Mouse (Mus musculus) gastrocnemius, postnatal 4 days (tissue): ENCODE measurements around the gene Srsf6. TPM values are rescaled to one million over a fixed set of nuclear protein-coding genes. Genes with fewer than 3 reads are reported as not detected.
"Not testable (repeated sequence)": the region's sequence is repeated elsewhere in the genome, so short reads cannot be mapped to it uniquely, and the experiment has no call there.

Experiments
- DNase-seq, 2 experiments: peaks; one replicate each; pipeline ENCODE4 v3.0.0; 2021 to 2022; ENCODE audit warnings: low spot score in 2 of 2, mixed read lengths in 2 of 2
- long read RNA-seq, 2 experiments: library from polyadenylated mRNA; stranded (forward); transcript quantifications; one replicate each; pipeline ENCODE4 v2.0.0; 2021
- total RNA-seq, 2 experiments: library from RNA; stranded (reverse); gene quantifications; 2 replicates each; pipeline ENCODE4 v1.2.3; 2021

Srsf6 gene
- total RNA-seq = 100 to 1,000 TPM; 125 to 132 TPM
- long read RNA-seq, experiment 1, transcript Srsf6-203 (6 exons, 3,527 nt) = major isoform, 140 of 148 reads
- long read RNA-seq, experiment 1, partial matches to known transcripts = 6 of 148 reads
- long read RNA-seq, experiment 1, other reads (novel, unspliced or antisense) = 1 of 148 reads
- long read RNA-seq, experiment 2, transcript Srsf6-201 (7 exons, 1,666 nt) = minor isoform, 13 of 175 reads
- long read RNA-seq, experiment 2, transcript Srsf6-203 (6 exons, 3,527 nt) = major isoform, 145 of 175 reads
- long read RNA-seq, experiment 2, partial matches to known transcripts = 12 of 175 reads
- long read RNA-seq, experiment 2, other reads (novel, unspliced or antisense) = 5 of 175 reads

- peak; percentile 86 to 93 for DNase-seq
Measured at GRCm38 (mm10) chr2:162931123-162931673, at the start of gene Srsf6. TSS of gene Srsf6 (plus strand) at chr2:162931528.

- DNase-seq = no peak
Measured at GRCm38 (mm10) chr2:162884101-162884500, 47.2 kb upstream of the Srsf6 start.

GRCm38 (mm10) chr2:162887121-162887520 lies 44.2 kb upstream of the Srsf6 start:
- DNase-seq = no peak

DNA sequence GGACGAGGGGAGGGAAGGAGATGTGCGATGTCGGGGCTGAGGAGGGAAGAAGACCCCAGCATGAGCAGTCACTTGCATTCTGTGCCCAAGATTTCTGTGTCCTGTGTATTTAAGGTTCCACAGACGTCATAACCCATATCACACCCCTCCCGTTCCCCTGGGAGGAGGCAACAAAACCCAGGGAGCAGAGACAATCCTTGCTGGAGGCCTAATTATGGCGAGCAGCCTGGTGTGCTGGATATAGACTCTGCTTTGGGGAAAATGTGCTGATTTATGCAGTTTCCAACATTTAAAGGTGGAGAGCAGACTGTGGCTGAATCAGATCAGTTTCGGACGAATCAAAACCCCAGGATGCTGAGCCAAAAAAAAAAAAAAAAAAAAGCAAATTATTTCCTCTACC lies 42.7 kb upstream of the Srsf6 start:
- DNase-seq = no peak

GRCm38 (mm10) chr2:162889191-162889590 lies 42.1 kb upstream of the Srsf6 start:
- DNase-seq = no peak

GRCm38 (mm10) chr2:162889731-162890130 lies 41.6 kb upstream of the Srsf6 start:
- DNase-seq = no peak

- DNase-seq = not testable (repeated sequence)
Measured at GRCm38 (mm10) chr2:162892979-162893378, 38.3 kb upstream of the Srsf6 start.

DNA sequence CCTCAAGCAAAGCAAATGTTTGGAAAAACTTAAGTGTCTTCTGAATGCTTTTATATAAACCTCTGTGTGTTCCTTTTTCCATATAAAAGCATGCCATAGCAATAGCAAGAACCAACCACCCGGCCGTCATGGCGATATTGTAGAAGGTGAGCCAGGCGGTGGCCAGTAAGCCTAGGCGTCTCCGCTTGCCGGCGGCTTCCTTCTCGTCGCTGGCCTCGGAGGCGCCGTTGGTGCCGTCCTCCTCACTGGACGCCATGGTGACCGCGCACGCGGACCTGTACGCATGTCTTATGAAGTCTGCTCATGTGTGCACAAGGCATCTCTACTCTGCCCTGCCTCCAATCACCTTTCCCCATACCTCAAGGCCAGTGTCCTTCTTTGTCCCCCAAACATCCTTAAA lies 32.1 kb upstream of the Srsf6 start:
- DNase-seq = not testable (repeated sequence)

DNA sequence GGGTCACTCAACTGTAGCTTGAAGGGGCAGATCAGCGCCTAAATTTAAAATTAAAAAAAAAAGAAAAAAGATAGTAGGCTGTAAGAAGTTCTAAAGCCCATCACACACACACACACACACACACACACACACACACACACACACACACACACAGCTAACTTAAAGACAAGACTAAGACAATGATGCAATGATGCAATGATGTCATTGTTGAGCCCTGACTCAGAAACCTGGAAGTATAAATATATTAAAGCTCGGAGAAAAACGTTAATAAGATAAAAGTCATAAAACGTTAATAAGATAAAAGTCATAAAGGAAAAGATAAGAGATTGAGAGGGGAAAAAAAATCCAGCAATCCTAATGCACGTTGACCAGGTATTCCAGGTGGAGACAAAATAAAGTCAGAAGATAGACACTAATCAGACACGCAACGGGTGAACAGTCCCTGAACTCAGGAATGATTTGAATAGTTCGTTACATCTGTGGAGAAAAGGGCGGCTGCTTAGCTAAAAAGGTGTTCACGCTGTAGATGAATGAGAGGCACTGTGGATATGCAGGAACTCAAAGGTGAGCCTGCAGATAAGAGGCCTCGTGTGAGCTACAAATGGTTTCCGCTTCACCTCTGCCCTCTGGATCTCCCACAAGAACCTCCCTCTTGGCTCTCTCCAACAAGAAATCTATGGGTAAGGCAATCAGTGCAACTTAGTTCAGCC lies 31.3 kb upstream of the Srsf6 start:
- DNase-seq = no peak

DNA sequence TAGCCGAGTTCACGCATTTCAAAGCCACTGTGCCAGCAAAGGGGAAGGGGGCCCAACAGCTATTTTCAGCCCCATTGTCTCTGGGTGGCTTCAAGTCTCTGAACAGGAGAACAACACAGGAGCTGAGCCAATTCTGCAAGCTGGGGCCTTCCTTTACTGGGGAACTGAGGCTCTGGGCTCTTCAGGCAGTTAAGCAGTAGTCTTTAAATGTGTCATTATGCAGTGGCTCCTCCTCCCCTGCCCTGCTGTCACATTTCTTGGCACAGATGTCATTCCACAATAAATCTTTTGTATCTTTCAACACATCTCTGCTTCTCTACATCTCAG lies 30.8 kb upstream of the Srsf6 start:
- no peak for DNase-seq

DNA sequence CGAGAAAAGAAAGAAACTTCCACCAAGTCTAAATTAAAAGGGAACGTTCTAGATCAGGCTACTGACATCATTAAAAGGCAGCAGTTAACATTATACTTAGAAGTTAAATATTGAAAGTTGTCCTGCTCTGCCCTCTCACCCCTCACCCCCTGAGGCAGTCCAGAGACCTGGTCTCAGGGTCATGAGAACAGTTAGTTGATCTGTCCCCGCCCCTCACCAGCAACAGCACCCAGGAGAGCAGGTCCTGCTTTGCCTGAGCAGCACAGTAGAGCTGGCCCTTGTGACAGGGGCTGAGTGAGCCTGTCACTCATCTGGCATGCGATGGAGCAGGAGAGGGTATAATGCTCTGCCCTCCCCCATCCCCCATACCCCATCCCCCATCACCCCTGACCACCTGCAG lies 25.4 kb upstream of the Srsf6 start:
- no peak for DNase-seq

DNA sequence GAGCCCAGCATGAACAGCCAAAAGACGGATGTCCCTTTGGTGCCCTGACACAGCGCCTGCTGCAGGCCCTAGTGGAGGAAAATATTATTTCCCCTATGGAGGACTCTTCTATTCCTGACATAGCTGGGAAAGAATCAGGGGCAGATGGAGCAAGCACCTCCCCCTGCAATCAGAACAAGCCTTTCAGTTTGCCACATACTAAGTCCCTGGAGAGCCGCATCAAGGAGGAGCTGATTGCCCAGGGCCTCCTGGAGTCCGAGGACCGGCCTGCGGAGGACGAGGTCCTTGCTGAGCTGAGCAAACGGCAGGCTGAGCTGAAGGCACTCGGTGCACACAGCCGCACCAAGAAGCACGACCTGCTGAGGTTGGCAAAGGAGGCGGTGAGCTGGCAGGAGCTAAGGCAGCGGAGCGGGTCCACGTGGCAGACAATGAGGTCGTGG lies 23.3 kb upstream of the Srsf6 start:
- DNase-seq = no peak

- no peak for DNase-seq
Measured at GRCm38 (mm10) chr2:162914040-162914439, 17.3 kb upstream of the Srsf6 start.

DNA sequence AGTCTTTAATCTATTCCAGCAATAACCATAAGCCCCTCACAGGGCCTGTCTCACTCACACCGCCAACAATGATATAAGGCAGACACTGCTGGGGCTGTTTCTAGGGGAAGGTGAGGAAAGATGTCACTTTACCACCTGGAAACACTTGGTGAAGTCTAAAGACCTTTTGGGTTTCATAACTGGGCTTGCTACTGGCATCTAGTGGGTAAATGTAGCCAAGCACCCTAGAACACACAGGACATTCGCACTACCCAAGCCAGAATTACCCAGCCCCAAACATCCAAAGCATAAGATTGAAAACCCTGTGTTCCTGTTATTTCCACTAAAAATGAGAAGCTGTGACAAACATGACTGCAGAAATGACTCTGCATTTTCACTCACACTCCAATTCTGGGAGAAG lies 16.8 kb upstream of the Srsf6 start:
- DNase-seq = no peak

- no peak for DNase-seq
Measured at GRCm38 (mm10) chr2:162919926-162920325, 11.4 kb upstream of the Srsf6 start.

- DNase-seq = peak in 1 of 2 experiments; percentile 38
Measured at GRCm38 (mm10) chr2:162922183-162922582, 9.1 kb upstream of the Srsf6 start.

- DNase-seq = no peak
Measured at GRCm38 (mm10) chr2:162922834-162923233, 8.5 kb upstream of the Srsf6 start.

- no peak for DNase-seq
Measured at GRCm38 (mm10) chr2:162924126-162924525, 7.2 kb upstream of the Srsf6 start.

DNA sequence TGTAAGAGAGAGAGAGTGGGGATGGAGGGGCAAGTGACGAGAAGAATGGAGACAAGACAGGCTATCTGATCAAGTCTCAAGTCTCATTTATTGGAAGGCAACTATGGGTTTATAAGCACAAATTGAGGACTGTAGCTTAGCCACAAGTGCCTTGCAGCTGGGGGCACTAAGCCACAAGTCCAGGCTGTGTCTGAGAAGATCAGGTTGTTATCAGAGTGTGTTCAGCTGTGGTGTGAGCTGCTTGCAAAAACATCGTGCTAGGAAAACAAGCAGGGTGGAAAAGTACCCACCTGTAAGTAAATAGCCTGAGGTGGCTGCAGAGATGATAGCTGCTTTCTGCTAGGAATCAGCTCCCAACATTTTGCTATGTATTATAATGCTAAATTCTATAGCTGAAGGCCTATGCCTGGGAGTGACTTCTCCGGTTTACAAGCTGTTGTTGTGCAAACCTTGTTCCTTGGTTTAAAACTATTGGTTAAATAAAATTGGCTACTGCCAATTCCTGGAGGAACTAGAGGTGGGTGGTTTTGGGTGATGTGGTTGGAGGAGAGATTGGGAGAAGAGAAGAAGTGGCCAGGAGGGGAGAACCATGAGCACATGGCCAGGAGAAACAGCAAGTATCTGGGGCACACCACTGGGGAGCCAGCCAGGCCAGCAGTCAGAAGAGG lies 3.3 kb upstream of the Srsf6 start:
- DNase-seq = no peak

DNA sequence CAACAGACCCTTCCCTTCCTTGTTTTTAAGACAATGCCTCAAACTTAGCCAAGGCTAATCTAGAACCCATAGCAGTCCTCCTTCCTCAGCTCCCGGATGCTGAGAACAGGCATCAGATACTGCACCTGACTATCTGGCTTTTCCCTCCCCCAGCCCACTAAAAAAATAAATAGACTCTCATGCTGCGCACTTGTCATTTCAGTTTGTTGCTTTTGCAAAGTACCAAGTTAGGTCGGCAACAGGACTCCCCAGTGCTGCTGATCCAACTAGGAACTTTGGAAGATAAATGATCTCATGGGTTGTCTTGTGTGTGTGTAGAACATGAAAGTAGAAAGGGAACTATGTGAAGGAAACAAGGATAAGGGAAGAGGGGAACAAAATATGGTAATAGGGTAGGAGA lies 1.6 kb upstream of the Srsf6 start:
- DNase-seq = no peak

DNA sequence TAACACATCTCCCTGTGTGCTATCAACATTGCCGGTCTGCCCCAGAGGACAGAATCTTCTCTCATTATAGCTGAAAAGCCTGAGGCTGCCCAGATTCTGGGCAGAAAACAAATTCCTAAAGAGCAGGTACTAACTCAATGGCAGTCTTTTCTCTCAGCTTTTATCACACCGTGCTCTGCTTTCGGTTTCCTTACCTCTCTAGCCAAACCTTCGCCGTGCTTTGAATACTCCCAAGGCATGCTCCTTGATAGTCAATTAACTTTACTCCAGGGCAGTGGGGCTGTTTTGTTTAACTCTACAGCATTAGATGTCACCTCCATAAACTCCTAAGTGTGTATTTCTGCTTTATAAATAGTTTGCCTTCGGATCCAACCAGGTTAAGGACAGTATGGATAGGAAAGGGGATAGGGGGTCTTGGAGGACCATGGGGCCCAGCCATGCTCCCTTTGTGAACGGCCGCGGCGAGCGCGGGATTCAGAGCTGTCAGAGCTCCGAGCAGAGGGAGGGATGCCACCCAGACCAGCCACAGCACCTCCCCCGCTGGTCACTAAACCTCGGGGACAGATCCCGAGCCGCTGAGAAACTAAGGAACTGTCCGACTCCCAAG lies 709 bp upstream of the Srsf6 start:
- DNase-seq = no peak
